ENCODE assay signal across 8 mouse cellular contexts in genomic region chr14:20641438-20641875, GRCm38 (mm10). TPM values are rescaled to one million over a fixed set of nuclear protein-coding genes. Genes with fewer than 3 reads are reported as not detected.
DNase-seq lines count a peak whose midpoint lies in the region; ATAC-seq lines count a peak whose summit lies in the region.

No protein-coding gene starts in this region.

- H3K9me3 ChIP-seq in lung, embryonic 15.5 days: no peaks in the 10 kb centered on the region
- no peaks in the 10 kb centered on the region for H3K9me3 ChIP-seq in embryonic facial prominence, embryonic 11.5 days (replicated peaks; ENCODE audit: control insufficient read depth, low read length)
- no peaks in the 10 kb centered on the region for H3K9me3 ChIP-seq in intestine, embryonic 16.5 days (ENCODE audit: control insufficient read depth, low read length)
- no peaks in the 10 kb centered on the region for H3K9me3 ChIP-seq in neural tube, embryonic 15.5 days (replicated peaks)

- peak overlapping the region; percentile 74 for H3K4me2 ChIP-seq in lung, embryonic 15.5 days
- peak overlapping the region; percentile 71 for H3K4me2 ChIP-seq in embryonic facial prominence, embryonic 11.5 days (ENCODE audit: low read depth, low read length)
- H3K4me2 ChIP-seq in intestine, embryonic 16.5 days (ENCODE audit: low read depth, low read length): peak overlapping the region; percentile 73
- peak overlapping the region; percentile 88 for H3K4me2 ChIP-seq in neural tube, embryonic 15.5 days

- H3K27ac ChIP-seq in lung, embryonic 15.5 days: peak overlapping the region; percentile 93
- peak overlapping the region; percentile 90 for H3K27ac ChIP-seq in embryonic facial prominence, embryonic 11.5 days (replicated peaks; ENCODE audit: low read depth, low read length)
- H3K27ac ChIP-seq in intestine, embryonic 16.5 days (ENCODE audit: low read length): peak overlapping the region; percentile 94
- peak overlapping the region; percentile 95 for H3K27ac ChIP-seq in neural tube, embryonic 15.5 days (replicated peaks)

- H3K9ac ChIP-seq in lung, embryonic 15.5 days: peak overlapping the region; percentile 91
- peak overlapping the region; percentile 96 for H3K9ac ChIP-seq in embryonic facial prominence, embryonic 11.5 days (replicated peaks; ENCODE audit: low read length)
- H3K9ac ChIP-seq in intestine, embryonic 16.5 days (ENCODE audit: low read depth, low read length): peak overlapping the region; percentile 93
- H3K9ac ChIP-seq in neural tube, embryonic 15.5 days (replicated peaks): peak overlapping the region; percentile 78

- no peaks in the 10 kb centered on the region for H3K27me3 ChIP-seq in lung, embryonic 15.5 days
- no peaks in the 10 kb centered on the region for H3K27me3 ChIP-seq in embryonic facial prominence, embryonic 11.5 days (ENCODE audit: control insufficient read depth, insufficient read depth, low read length)
- H3K27me3 ChIP-seq in intestine, embryonic 16.5 days (replicated peaks; ENCODE audit: control insufficient read depth, insufficient read depth, low read length): no peaks in the 10 kb centered on the region
- H3K27me3 ChIP-seq in neural tube, embryonic 15.5 days (replicated peaks): no peaks in the 10 kb centered on the region

- no peaks in the 10 kb centered on the region for H3K36me3 ChIP-seq in lung, embryonic 15.5 days
- no peaks in the 10 kb centered on the region for H3K36me3 ChIP-seq in embryonic facial prominence, embryonic 11.5 days (replicated peaks; ENCODE audit: control insufficient read depth, insufficient read depth, low read depth, low read length)
- no peaks in the 10 kb centered on the region for H3K36me3 ChIP-seq in intestine, embryonic 16.5 days (ENCODE audit: control insufficient read depth, insufficient read depth, low read length)
- H3K36me3 ChIP-seq in neural tube, embryonic 15.5 days: no peaks in the 10 kb centered on the region

- ATAC-seq in lung, embryonic 15.5 days (ENCODE audit: borderline replicate concordance, extremely low read depth, low FRiP score, low TSS enrichment): no peak
- no peak for ATAC-seq in embryonic facial prominence, embryonic 11.5 days (replicated peaks; ENCODE audit: insufficient number of reproducible peaks, low FRiP score, low TSS enrichment, low read depth)
- no peak for ATAC-seq in intestine, embryonic 16.5 days
- ATAC-seq in neural tube, embryonic 15.5 days (ENCODE audit: low FRiP score): no peak
- no peak for ATAC-seq in activated CD4-positive, CD25-positive, alpha-beta regulatory T cell, adult 4 months

- no peak for DNase-seq in lung, postnatal 25 days (ENCODE audit: low spot score)
- DNase-seq in embryonic facial prominence, embryonic 11.5 days (ENCODE audit: low spot score): no peak
- DNase-seq in adrenal gland, postnatal 25 days: no peak
- DNase-seq in gastrocnemius, postnatal 36 days: no peak

- peak overlapping the region; percentile 79 for H3K4me3 ChIP-seq in lung, embryonic 15.5 days
- H3K4me3 ChIP-seq in embryonic facial prominence, embryonic 11.5 days (ENCODE audit: low read depth, low read length): peak overlapping the region; percentile 77
- H3K4me3 ChIP-seq in intestine, embryonic 16.5 days (ENCODE audit: low read length): peak overlapping the region; percentile 79
- H3K4me3 ChIP-seq in neural tube, embryonic 15.5 days (replicated peaks): peak overlapping the region; percentile 73

- peaks cover 10% of the 10 kb centered on the region; the same call in 1 of the 2 replicates for H3K4me1 ChIP-seq in lung, embryonic 15.5 days
- H3K4me1 ChIP-seq in embryonic facial prominence, embryonic 11.5 days (ENCODE audit: control insufficient read depth, insufficient read depth, low read length): no peaks in the 10 kb centered on the region
- H3K4me1 ChIP-seq in intestine, embryonic 16.5 days (ENCODE audit: control insufficient read depth, insufficient read depth, low read length): peaks cover 5% of the 10 kb centered on the region; the same call in 1 of the 2 replicates
- H3K4me1 ChIP-seq in neural tube, embryonic 15.5 days: peaks cover 17% of the 10 kb centered on the region

- 12% methylated on average over 10 of the region's 10 CpGs for WGBS in lung, embryonic 15.5 days
- 19% methylated on average over 10 of the region's 10 CpGs for WGBS in embryonic facial prominence, embryonic 11.5 days
- WGBS in intestine, embryonic 16.5 days: 14% methylated on average over 10 of the region's 10 CpGs
- WGBS in neural tube, embryonic 15.5 days: 17% methylated on average over 10 of the region's 10 CpGs

- intact Hi-C loops in gastrocnemius, postnatal 36 days (cut with DNase I): loop anchor here (5.0 kb wide), 1 partner anchor 64 kb away; no protein-coding TSS in a partner anchor

RNA-seq across cellular contexts. Expression of gene Usp54, which starts 0.6 kb away (rescaled TPM):
- polyA plus RNA-seq in lung, embryonic 15.5 days (2015; fragmentation: Nextera tagmentation; extraction: Ambion mirVana): 7.0 and 7.6 TPM in 2 replicates
- polyA plus RNA-seq in embryonic facial prominence, embryonic 11.5 days (2014; fragmentation: Nextera tagmentation; extraction: Ambion mirVana): 12.6 and 14.4 TPM in 2 replicates
- polyA plus RNA-seq in intestine, embryonic 16.5 days (2015; fragmentation: Nextera tagmentation; extraction: Ambion mirVana): 3.1 and 3.3 TPM in 2 replicates
- polyA plus RNA-seq in neural tube, embryonic 15.5 days (2015; fragmentation: Nextera tagmentation; extraction: Ambion mirVana): 9.1 and 9.7 TPM in 2 replicates
- total RNA-seq in adrenal gland, postnatal 25 days (2021): 13.2 and 16.7 TPM in 2 replicates
- total RNA-seq in gastrocnemius, postnatal 36 days (2021): 1 to 10 TPM; 5.2 to 6.8 TPM
- 1 to 10 TPM; 1.6 to 2.2 TPM for polyA plus RNA-seq in activated CD4-positive, CD25-positive, alpha-beta regulatory T cell, adult 4 months (2017; shearing (Covaris generic))

RNA-seq across cellular contexts. Expression of gene Myoz1, which starts 14.9 kb away (rescaled TPM):
- 0.37 and 0.82 TPM in 2 replicates for polyA plus RNA-seq in lung, embryonic 15.5 days (2015; fragmentation: Nextera tagmentation; extraction: Ambion mirVana)
- polyA plus RNA-seq in embryonic facial prominence, embryonic 11.5 days (2014; fragmentation: Nextera tagmentation; extraction: Ambion mirVana): 0.58 and 1.2 TPM in 2 replicates
- 0.26 and 0.53 TPM in 2 replicates for polyA plus RNA-seq in intestine, embryonic 16.5 days (2015; fragmentation: Nextera tagmentation; extraction: Ambion mirVana)
- polyA plus RNA-seq in neural tube, embryonic 15.5 days (2015; fragmentation: Nextera tagmentation; extraction: Ambion mirVana): 1.1 and 2.5 TPM in 2 replicates
- not detected in 2 replicates for total RNA-seq in adrenal gland, postnatal 25 days (2021)
- total RNA-seq in gastrocnemius, postnatal 36 days (2021): 1,000 to 10,000 TPM; 3,097 to 3,157 TPM
- not detected for polyA plus RNA-seq in activated CD4-positive, CD25-positive, alpha-beta regulatory T cell, adult 4 months (2017; shearing (Covaris generic))

RNA-seq across cellular contexts. Expression of gene Synpo2l, which starts 26.7 kb away (rescaled TPM):
- 3.8 and 5.8 TPM in 2 replicates for polyA plus RNA-seq in lung, embryonic 15.5 days (2015; fragmentation: Nextera tagmentation; extraction: Ambion mirVana)
- 1.6 and 2.2 TPM in 2 replicates for polyA plus RNA-seq in embryonic facial prominence, embryonic 11.5 days (2014; fragmentation: Nextera tagmentation; extraction: Ambion mirVana)
- 0.10 and 0.20 TPM in 2 replicates for polyA plus RNA-seq in intestine, embryonic 16.5 days (2015; fragmentation: Nextera tagmentation; extraction: Ambion mirVana)
- polyA plus RNA-seq in neural tube, embryonic 15.5 days (2015; fragmentation: Nextera tagmentation; extraction: Ambion mirVana): 1.4 and 2.4 TPM in 2 replicates
- 0.18 TPM in 1 of 2 replicates, not detected in the other for total RNA-seq in adrenal gland, postnatal 25 days (2021)
- total RNA-seq in gastrocnemius, postnatal 36 days (2021): 100 to 1,000 TPM; 158 to 184 TPM
- not detected for polyA plus RNA-seq in activated CD4-positive, CD25-positive, alpha-beta regulatory T cell, adult 4 months (2017; shearing (Covaris generic))

RNA-seq across cellular contexts. Expression of gene Sec24c, which starts 32.7 kb away (rescaled TPM):
- 88.2 and 92.8 TPM in 2 replicates for polyA plus RNA-seq in lung, embryonic 15.5 days (2015; fragmentation: Nextera tagmentation; extraction: Ambion mirVana)
- polyA plus RNA-seq in embryonic facial prominence, embryonic 11.5 days (2014; fragmentation: Nextera tagmentation; extraction: Ambion mirVana): 73.7 and 76.8 TPM in 2 replicates
- polyA plus RNA-seq in intestine, embryonic 16.5 days (2015; fragmentation: Nextera tagmentation; extraction: Ambion mirVana): 92.7 and 106 TPM in 2 replicates
- 84.3 and 87.4 TPM in 2 replicates for polyA plus RNA-seq in neural tube, embryonic 15.5 days (2015; fragmentation: Nextera tagmentation; extraction: Ambion mirVana)
- 119 and 125 TPM in 2 replicates for total RNA-seq in adrenal gland, postnatal 25 days (2021)
- total RNA-seq in gastrocnemius, postnatal 36 days (2021): 10 to 100 TPM; 71.5 to 73.6 TPM
- 10 to 100 TPM; 94.7 to 97.5 TPM for polyA plus RNA-seq in activated CD4-positive, CD25-positive, alpha-beta regulatory T cell, adult 4 months (2017; shearing (Covaris generic))

RNA-seq across cellular contexts. Expression of gene Fut11, which starts 53.3 kb away (rescaled TPM):
- polyA plus RNA-seq in lung, embryonic 15.5 days (2015; fragmentation: Nextera tagmentation; extraction: Ambion mirVana): 33.6 and 34.0 TPM in 2 replicates
- polyA plus RNA-seq in embryonic facial prominence, embryonic 11.5 days (2014; fragmentation: Nextera tagmentation; extraction: Ambion mirVana): 19.9 and 21.0 TPM in 2 replicates
- polyA plus RNA-seq in intestine, embryonic 16.5 days (2015; fragmentation: Nextera tagmentation; extraction: Ambion mirVana): 15.0 and 16.0 TPM in 2 replicates
- 30.0 and 31.5 TPM in 2 replicates for polyA plus RNA-seq in neural tube, embryonic 15.5 days (2015; fragmentation: Nextera tagmentation; extraction: Ambion mirVana)
- 18.0 and 22.5 TPM in 2 replicates for total RNA-seq in adrenal gland, postnatal 25 days (2021)
- total RNA-seq in gastrocnemius, postnatal 36 days (2021): 1 to 10 TPM; 2.5 to 2.7 TPM
- polyA plus RNA-seq in activated CD4-positive, CD25-positive, alpha-beta regulatory T cell, adult 4 months (2017; shearing (Covaris generic)): 1 to 10 TPM; 5.6 to 6.6 TPM
